Mouse (Mus musculus): ENCODE measurements around the gene Sept14. TPM values are rescaled to one million over a fixed set of nuclear protein-coding genes. Genes with fewer than 3 reads are reported as not detected.
"Not testable (repeated sequence)": the region's sequence is repeated elsewhere in the genome, so short reads cannot be mapped to it uniquely, and the experiment has no call there.

Gene Sept14
- polyA plus RNA-seq, 1 experiment from 2014 or later, result not detected

GRCm38 (mm10) chr5:129724268-129724667 lies 16.0 kb upstream of the Sept14 start:
- peak overlapping the region; percentile 90; the same call in 1 of the 2 replicates for H3K9ac ChIP-seq (replicated peaks)
- H3K27me3 ChIP-seq (replicated peaks), result no peaks in the 10 kb centered on the region
- H3K4me3 ChIP-seq (replicated peaks), result peak overlapping the region; percentile 80
- H3K36me3 ChIP-seq, result peaks cover 10% of the 10 kb centered on the region
- ATAC-seq (ENCODE audit: low FRiP score), result no peak
- H3K4me2 ChIP-seq, result peak overlapping the region; percentile 54
- peak overlapping the region; percentile 97 for H3K27ac ChIP-seq (replicated peaks)
- no peaks in the 10 kb centered on the region for H3K9me3 ChIP-seq (replicated peaks)
- 55% methylated on average over 4 of the region's 4 CpGs for WGBS
- peaks cover 29% of the 10 kb centered on the region for H3K4me1 ChIP-seq

- H3K27me3 ChIP-seq (replicated peaks), result no peaks in the 10 kb centered on the region
- WGBS, result 83% methylated on average over 3 of the region's 3 CpGs
- no peak for ATAC-seq (ENCODE audit: low FRiP score)
- H3K4me2 ChIP-seq, result no peak overlapping the region
- no peak overlapping the region for H3K4me3 ChIP-seq (replicated peaks)
- H3K9ac ChIP-seq (replicated peaks), result no peak overlapping the region
- H3K4me1 ChIP-seq, result peaks cover 16% of the 10 kb centered on the region
- no peaks in the 10 kb centered on the region for H3K9me3 ChIP-seq (replicated peaks)
- H3K36me3 ChIP-seq, result peaks cover 30% of the 10 kb centered on the region
- no peak overlapping the region for H3K27ac ChIP-seq (replicated peaks)
These were observed 11.9 kb upstream of the Sept14 start for GRCm38 (mm10) chr5:129720176-129720575.

- Histone ChIP-seq H3K9me3 (replicated peaks) (no peaks in the 10 kb centered on the region), H3K27me3 (replicated peaks) (no peaks in the 10 kb centered on the region), H3K4me3 (replicated peaks) (no peak overlapping the region), H3K36me3 (peaks cover 30% of the 10 kb centered on the region), H3K4me1 (peaks cover 12% of the 10 kb centered on the region), H3K4me2 (no peak overlapping the region), H3K9ac (replicated peaks) (no peak overlapping the region), H3K27ac (replicated peaks) (no peak overlapping the region)
- WGBS, result 92% methylated on average over 9 of the region's 9 CpGs
- no peak for ATAC-seq (ENCODE audit: low FRiP score)
These were observed 8.7 kb upstream of the Sept14 start for GRCm38 (mm10) chr5:129717016-129717415.

DNA sequence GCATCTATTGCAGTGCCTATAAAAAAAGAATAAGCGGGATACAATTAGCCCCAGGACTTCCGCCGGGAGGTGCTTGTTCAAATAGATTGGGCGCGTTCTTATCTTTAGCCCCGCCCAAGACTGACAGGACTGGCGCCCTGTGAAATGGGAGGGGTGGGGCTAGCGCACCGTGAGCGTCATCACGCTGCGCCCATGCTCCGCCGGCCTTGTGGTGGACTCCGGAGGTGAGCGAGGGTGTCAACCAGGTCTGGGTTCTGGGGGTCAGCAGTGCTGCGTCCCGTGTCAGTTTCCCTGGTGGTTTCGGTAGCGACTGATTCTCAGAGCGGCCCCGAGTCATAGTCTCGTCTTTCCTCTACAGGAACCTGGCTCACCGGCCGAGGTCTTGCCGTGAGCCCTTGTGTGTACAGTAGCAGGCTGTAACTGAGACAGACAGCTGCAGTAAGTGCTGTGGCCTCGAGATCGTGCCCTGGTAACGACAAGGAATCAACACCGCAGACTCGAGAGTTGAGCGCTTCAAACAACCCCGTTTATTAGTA lies 7.1 kb upstream of the Sept14 start, which contains the start of gene Mrps17:
Gene Mrps17, plus strand, starts transcription at position 172 of the 536 bp plus-strand sequence.
- under 1% methylated on average over 33 of the region's 33 CpGs for WGBS
- no peaks in the 10 kb centered on the region for H3K27me3 ChIP-seq (replicated peaks)
- peak within 1 kb of the TSS; percentile 69 for H3K9ac ChIP-seq (replicated peaks)
- H3K27ac ChIP-seq (replicated peaks), result peak within 1 kb of the TSS; percentile 72
- peaks cover 30% of the 10 kb centered on the region for H3K36me3 ChIP-seq
- peak; percentile 97 for ATAC-seq (ENCODE audit: low FRiP score)
- no peaks in the 10 kb centered on the region for H3K9me3 ChIP-seq (replicated peaks)
- H3K4me1 ChIP-seq, result peaks cover 12% of the 10 kb centered on the region
- H3K4me3 ChIP-seq (replicated peaks), result peak within 1 kb of the TSS; percentile 60
- peak within 1 kb of the TSS; percentile 84 for H3K4me2 ChIP-seq

GRCm38 (mm10) chr5:129703368-129703767 lies 4.9 kb downstream of the Sept14 start:
- Histone ChIP-seq H3K36me3 (no peaks in the 10 kb centered on the region), H3K4me2 (no peak overlapping the region), H3K27ac (replicated peaks) (no peak overlapping the region), H3K4me1 (no peaks in the 10 kb centered on the region), H3K4me3 (replicated peaks) (no peak overlapping the region), H3K27me3 (replicated peaks) (peaks cover 10% of the 10 kb centered on the region; the same call in 1 of the 2 replicates), H3K9me3 (replicated peaks) (no peaks in the 10 kb centered on the region), H3K9ac (replicated peaks) (no peak overlapping the region)
- ATAC-seq (ENCODE audit: low FRiP score), result no peak

DNA sequence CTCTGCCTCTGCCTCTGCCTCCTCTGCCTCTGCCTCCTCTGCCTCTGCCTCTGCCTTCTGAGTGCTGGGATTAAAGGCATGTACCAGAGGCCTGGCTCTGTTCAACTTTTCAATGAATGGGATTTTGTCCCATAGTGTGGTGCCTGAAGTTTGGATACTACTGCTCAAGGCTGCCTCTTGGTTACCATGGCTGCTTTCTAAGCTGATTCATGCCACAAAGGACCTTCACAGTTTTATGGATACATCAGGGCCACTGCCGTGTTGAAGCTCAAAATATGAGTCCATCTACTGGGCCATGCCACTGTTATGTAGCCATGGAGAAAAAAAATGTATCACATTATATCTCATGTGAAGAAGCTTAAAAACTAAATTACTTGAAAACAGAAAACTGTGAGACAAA lies 6.6 kb downstream of the Sept14 start:
- Histone ChIP-seq H3K4me2 (no peak overlapping the region), H3K9ac (replicated peaks) (no peak overlapping the region), H3K36me3 (no peaks in the 10 kb centered on the region), H3K27ac (replicated peaks) (no peak overlapping the region), H3K4me3 (replicated peaks) (no peak overlapping the region), H3K27me3 (replicated peaks) (peaks cover 10% of the 10 kb centered on the region; the same call in 1 of the 2 replicates), H3K9me3 (replicated peaks) (no peaks in the 10 kb centered on the region), H3K4me1 (no peaks in the 10 kb centered on the region)
- WGBS, result 74% methylated on average over 1 of the region's 1 CpGs
- no peak for ATAC-seq (ENCODE audit: low FRiP score)

DNA sequence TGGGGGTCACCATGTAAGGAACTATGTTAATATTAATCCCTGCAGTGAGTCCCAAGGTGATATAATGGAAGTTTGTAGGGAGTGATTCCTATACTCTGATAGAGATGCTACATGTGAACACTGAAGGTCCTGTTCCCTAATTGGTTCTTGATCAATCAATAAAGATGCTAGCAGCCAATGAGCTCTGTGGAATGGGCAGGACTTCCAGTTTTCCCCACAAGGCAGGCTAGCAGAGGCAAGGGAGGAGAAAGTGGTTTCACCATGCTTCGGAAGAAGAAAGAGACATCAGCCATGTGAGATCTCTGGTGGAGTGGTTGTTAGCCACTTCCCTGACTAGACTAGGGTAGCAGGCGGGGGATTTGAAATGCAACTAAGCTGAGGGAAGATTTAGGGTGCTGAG lies 7.8 kb downstream of the Sept14 start:
- H3K4me2 ChIP-seq, result 0 out of 2 replicates have a peak overlapping the region, but pooled peaks have one; percentile 5
- ATAC-seq (ENCODE audit: low FRiP score), result no peak
- no peak overlapping the region for H3K4me3 ChIP-seq (replicated peaks)
- H3K9me3 ChIP-seq (replicated peaks), result no peaks in the 10 kb centered on the region
- WGBS, result 37% methylated on average over 2 of the region's 2 CpGs
- H3K9ac ChIP-seq (replicated peaks), result no peak overlapping the region
- peaks cover 10% of the 10 kb centered on the region; the same call in 1 of the 2 replicates for H3K27me3 ChIP-seq (replicated peaks)
- no peaks in the 10 kb centered on the region for H3K4me1 ChIP-seq
- no peak overlapping the region for H3K27ac ChIP-seq (replicated peaks)
- H3K36me3 ChIP-seq, result no peaks in the 10 kb centered on the region

DNA sequence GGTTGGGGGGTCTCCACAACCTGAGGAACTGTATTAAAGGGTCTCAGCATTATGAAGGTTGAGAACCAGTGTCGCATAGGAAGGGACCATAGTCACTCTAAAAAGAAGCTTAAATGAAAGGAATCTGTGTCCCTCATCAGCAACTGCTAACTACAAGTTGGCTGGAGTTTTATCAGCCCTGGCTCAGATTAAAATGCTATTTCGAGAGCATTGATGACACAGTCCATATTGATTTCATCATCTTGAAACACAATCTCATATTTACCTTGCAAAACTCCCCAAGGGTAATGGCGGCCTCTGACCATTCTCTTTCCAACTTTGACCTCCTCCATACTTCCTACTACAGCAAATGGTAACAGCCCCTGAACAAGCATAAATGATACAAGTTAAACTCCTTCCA lies 17.8 kb downstream of the Sept14 start:
- no peak overlapping the region for H3K27ac ChIP-seq (replicated peaks)
- no peak for ATAC-seq (ENCODE audit: low FRiP score)
- H3K4me2 ChIP-seq, result no peak overlapping the region
- no peaks in the 10 kb centered on the region for H3K9me3 ChIP-seq (replicated peaks)
- 87% methylated on average over 3 of the region's 3 CpGs for WGBS
- no peaks in the 10 kb centered on the region for H3K4me1 ChIP-seq
- H3K27me3 ChIP-seq (replicated peaks), result no peaks in the 10 kb centered on the region
- no peak overlapping the region for H3K4me3 ChIP-seq (replicated peaks)
- no peaks in the 10 kb centered on the region for H3K36me3 ChIP-seq
- H3K9ac ChIP-seq (replicated peaks), result no peak overlapping the region

DNA sequence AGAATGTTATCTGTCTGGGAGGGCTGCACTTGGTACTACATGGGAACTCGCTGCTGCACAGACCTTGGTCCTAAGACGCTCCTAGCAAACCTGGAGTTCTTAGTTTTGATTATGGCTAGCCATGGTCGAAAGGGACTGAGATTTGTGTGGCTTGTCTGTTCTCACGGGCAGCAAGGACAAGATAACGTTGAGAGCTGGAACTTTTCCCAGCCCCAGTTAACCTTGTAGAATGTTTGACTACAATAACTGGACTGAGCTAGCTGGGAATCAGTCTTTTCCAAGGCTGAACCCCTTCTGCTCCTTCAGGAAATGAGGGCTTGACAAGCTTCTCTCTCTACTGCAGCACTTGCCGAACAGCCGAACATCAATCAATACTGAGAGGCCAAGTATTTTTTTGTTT lies 20.7 kb downstream of the Sept14 start:
- no peak for ATAC-seq (ENCODE audit: low FRiP score)
- H3K9me3 ChIP-seq (replicated peaks), result no peaks in the 10 kb centered on the region
- no peaks in the 10 kb centered on the region for H3K4me1 ChIP-seq
- no peak overlapping the region for H3K27ac ChIP-seq (replicated peaks)
- no peaks in the 10 kb centered on the region for H3K27me3 ChIP-seq (replicated peaks)
- H3K9ac ChIP-seq (replicated peaks), result no peak overlapping the region
- H3K4me3 ChIP-seq (replicated peaks), result no peak overlapping the region
- WGBS, result 83% methylated on average over 7 of the region's 7 CpGs
- no peak overlapping the region for H3K4me2 ChIP-seq
- H3K36me3 ChIP-seq, result no peaks in the 10 kb centered on the region

DNA sequence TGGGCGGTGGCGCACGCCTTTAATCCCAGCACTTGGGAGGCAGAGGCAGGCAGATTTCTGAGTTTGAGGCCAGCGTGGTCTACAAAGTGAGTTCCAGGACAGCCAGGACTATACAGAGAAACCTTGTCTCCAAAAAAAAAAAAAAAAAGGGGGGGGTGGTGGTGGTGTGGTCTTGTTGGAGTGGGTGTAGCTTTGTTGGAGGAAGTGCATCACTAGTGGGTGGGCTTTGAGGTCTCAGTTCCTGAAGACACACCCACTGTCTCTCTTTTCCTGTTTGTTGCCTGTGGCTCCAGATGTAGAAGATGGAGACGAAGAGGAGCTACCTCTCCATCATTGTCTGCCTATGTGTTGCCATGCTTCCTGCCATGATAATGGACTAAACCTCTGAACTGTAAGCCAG lies 23.2 kb downstream of the Sept14 start:
- H3K4me3 ChIP-seq (replicated peaks); H3K9ac ChIP-seq (replicated peaks); H3K27ac ChIP-seq (replicated peaks); ATAC-seq (ENCODE audit: low FRiP score); H3K36me3 ChIP-seq; H3K9me3 ChIP-seq (replicated peaks); H3K27me3 ChIP-seq (replicated peaks); H3K4me1 ChIP-seq; H3K4me2 ChIP-seq: not testable (repeated sequence)
- 97% methylated on average over 5 of the region's 5 CpGs for WGBS

GRCm38 (mm10) chr5:129670036-129670458 lies 38.3 kb downstream of the Sept14 start, which contains the start of gene Zfp11:
Gene Zfp11, minus strand, starts transcription at chr5:129670099.
- H3K9me3 ChIP-seq (replicated peaks), result no peaks in the 10 kb centered on the region
- peak within 1 kb of the TSS; percentile 79 for H3K4me2 ChIP-seq
- H3K4me1 ChIP-seq, result peaks cover 17% of the 10 kb centered on the region
- no peaks in the 10 kb centered on the region for H3K36me3 ChIP-seq
- WGBS, result under 1% methylated on average over 23 of the region's 23 CpGs
- H3K27me3 ChIP-seq (replicated peaks), result no peaks in the 10 kb centered on the region
- H3K9ac ChIP-seq (replicated peaks), result peak within 1 kb of the TSS; percentile 92
- ATAC-seq (ENCODE audit: low FRiP score), result peak; percentile 83
- peak within 1 kb of the TSS; percentile 86 for H3K4me3 ChIP-seq (replicated peaks)
- H3K27ac ChIP-seq (replicated peaks), result peak within 1 kb of the TSS; percentile 80

DNA sequence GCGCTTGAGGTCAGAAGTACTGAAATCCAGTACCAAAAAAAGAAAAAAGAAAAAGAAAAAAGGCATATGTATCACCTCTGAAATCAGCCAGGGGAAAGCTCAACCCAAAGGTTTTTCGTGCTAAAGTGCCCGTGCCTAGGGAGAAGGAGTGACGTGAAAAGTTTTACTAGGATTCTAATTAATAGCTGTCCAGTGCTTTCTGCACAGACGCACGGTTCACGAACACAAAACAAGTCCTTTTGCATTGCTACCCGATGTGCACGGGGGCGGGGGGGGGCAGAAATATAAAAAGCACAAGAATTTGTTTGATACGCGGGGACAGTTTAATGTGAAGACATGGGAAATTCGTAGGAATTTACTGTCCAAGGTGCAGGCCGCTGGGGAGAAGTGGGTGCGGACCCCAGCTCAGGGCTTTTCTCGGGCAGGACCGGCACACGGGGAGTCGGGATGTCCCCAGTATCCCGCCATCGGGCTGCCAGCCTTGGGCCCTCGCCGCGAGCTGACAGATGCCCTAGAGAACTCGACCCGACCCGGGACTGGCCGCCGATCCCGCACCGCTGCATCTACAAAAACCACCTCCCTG lies 38.8 kb downstream of the Sept14 start:
- ATAC-seq (ENCODE audit: low FRiP score), result peak; percentile 55
- peaks cover 17% of the 10 kb centered on the region for H3K4me1 ChIP-seq
- no peaks in the 10 kb centered on the region for H3K27me3 ChIP-seq (replicated peaks)
- peak overlapping the region; percentile 79 for H3K4me2 ChIP-seq
- peak overlapping the region; percentile 80 for H3K27ac ChIP-seq (replicated peaks)
- peak overlapping the region; percentile 92 for H3K9ac ChIP-seq (replicated peaks)
- no peaks in the 10 kb centered on the region for H3K36me3 ChIP-seq
- H3K9me3 ChIP-seq (replicated peaks), result no peaks in the 10 kb centered on the region
- peak overlapping the region; percentile 86 for H3K4me3 ChIP-seq (replicated peaks)
- WGBS, result under 1% methylated on average over 31 of the region's 31 CpGs

All from neural tube, embryonic 15.5 days (tissue).